Mouse (Mus musculus) neural tube, embryonic 12.5 days (tissue): Measurements from ENCODE around the gene Hsf5. TPM values are rescaled to one million over a fixed set of nuclear protein-coding genes. Genes with fewer than 3 reads are reported as not detected.

Experiments
- ATAC-seq: fragments of 200-750 bp; cut with Nextera tagmentation; 2 replicates; pipeline ENCODE4 v1.8.0; 2017; ENCODE audit warnings: low read depth, mild to moderate bottlenecking, moderate TSS enrichment, moderate library complexity; ENCODE audit not compliant: low FRiP score
- H3K27ac ChIP-seq: fragments of 300-500 bp; sonication (generic); 2 replicates; pipeline ENCODE4 v1.5.1; 2016
- H3K27me3 ChIP-seq: fragments of 300-500 bp; sonication (generic); replicated peaks from 2 replicates; pipeline ENCODE4 v1.6.1; 2016; ENCODE audit warnings: mild to moderate bottlenecking
- H3K36me3 ChIP-seq: fragments of 300-500 bp; sonication (generic); 2 replicates; pipeline ENCODE4 v1.6.1; 2016; ENCODE audit warnings: mild to moderate bottlenecking
- H3K4me1 ChIP-seq: fragments of 300-500 bp; sonication (generic); 2 replicates; pipeline ENCODE4 v1.6.1; 2016
- H3K4me2 ChIP-seq: fragments of 300-500 bp; sonication (generic); replicated peaks from 2 replicates; pipeline ENCODE4 v1.6.1; 2016; ENCODE audit warnings: mild to moderate bottlenecking
- H3K4me3 ChIP-seq: fragments of 300-500 bp; sonication (generic); 2 replicates; pipeline ENCODE4 v1.5.1; 2016
- H3K9ac ChIP-seq: fragments of 300-500 bp; sonication (generic); 2 replicates; pipeline ENCODE4 v1.6.1; 2016; ENCODE audit warnings: mild to moderate bottlenecking
- H3K9me3 ChIP-seq: fragments of 300-500 bp; sonication (generic); 2 replicates; pipeline ENCODE4 v1.6.1; 2016; ENCODE audit warnings: mild to moderate bottlenecking
- WGBS: fragments of 180-500 bp; shearing (Covaris S2); methylation state at CpG from one replicate; pipeline ENCODE4 v1.1.7; 2016; 5-methylcytosine and 5-hydroxymethylcytosine counted together
- polyA plus RNA-seq: library from polyadenylated mRNA; unstranded; fragments of >200 nt; fragmentation: Nextera tagmentation; extraction: Ambion mirVana; gene quantifications from 2 replicates; pipeline ENCODE4 v1.2.1, GENCODE M21; 2016

Gene Hsf5
- polyA plus RNA-seq, 1 experiment from 2014 or later: 0.49 TPM

- Histone ChIP-seq H3K9me3 (peaks cover 6% of the 10 kb centered on the region; the same call in 1 of the 2 replicates), H3K4me2 (no peak overlapping the region), H3K36me3 (peaks cover 79% of the 10 kb centered on the region), H3K27me3 (no peaks in the 10 kb centered on the region), H3K4me3 (no peak overlapping the region), H3K27ac (no peak overlapping the region), H3K4me1 (no peaks in the 10 kb centered on the region), H3K9ac (no peak overlapping the region)
- ATAC-seq: no peak
- WGBS: 94% methylated on average over 5 of the region's 5 CpGs
Observed at GRCm38 (mm10) chr11:87615551-87615950, 1.4 kb upstream of the Hsf5 start.

DNA sequence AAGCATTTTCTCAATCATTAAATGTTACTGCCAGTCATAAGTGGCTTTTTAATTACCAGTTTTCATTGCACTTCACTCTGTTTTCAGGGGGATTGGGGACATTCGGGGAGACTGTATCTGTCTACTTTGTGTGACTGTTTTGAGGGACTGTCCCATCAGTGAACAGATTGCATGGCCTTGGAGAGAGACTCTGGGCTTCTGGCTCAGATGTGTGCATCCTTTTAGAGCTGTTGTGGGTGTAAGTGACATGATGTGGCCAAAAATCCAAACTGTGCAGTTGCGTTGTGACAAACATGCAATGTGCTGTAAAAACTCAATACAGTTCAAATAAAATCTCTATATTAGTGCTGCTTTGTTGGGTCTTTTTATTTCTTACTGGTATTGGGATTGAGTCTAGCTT lies 1.0 kb upstream of the Hsf5 start:
- Histone ChIP-seq H3K4me3 (no peak overlapping the region), H3K9ac (no peak overlapping the region), H3K4me2 (no peak overlapping the region), H3K27me3 (no peaks in the 10 kb centered on the region), H3K27ac (no peak overlapping the region), H3K36me3 (peaks cover 74% of the 10 kb centered on the region), H3K4me1 (no peaks in the 10 kb centered on the region), H3K9me3 (peaks cover 6% of the 10 kb centered on the region; the same call in 1 of the 2 replicates)
- WGBS: 99% methylated on average over 2 of the region's 2 CpGs
- no peak for ATAC-seq

DNA sequence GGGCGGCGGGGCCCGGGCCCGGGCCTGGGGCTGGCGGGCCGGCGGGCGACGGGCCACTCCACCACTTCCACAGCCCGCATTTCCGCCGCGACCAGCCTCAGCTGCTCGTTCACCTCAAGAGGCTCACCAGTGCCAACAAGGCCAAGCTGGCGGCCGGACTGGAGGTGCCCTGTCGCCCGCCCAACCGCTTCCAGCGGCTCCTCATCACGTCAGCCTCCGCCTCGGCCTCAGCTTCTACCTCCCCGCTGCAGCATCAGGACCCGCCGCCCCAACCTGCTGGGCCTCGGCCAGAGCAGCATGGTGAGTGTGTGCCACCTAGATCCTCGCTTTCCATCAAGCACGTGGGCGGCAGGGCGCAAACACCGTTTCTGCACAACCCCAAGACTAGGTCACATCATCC lies 642 bp downstream of the Hsf5 start:
- peaks cover 6% of the 10 kb centered on the region; the same call in 1 of the 2 replicates for H3K9me3 ChIP-seq
- H3K4me1 ChIP-seq: no peaks in the 10 kb centered on the region
- peaks cover 59% of the 10 kb centered on the region for H3K36me3 ChIP-seq
- H3K27ac ChIP-seq: no peak overlapping the region
- H3K4me2 ChIP-seq: no peak overlapping the region
- no peaks in the 10 kb centered on the region for H3K27me3 ChIP-seq
- H3K4me3 ChIP-seq: no peak overlapping the region
- no peak overlapping the region for H3K9ac ChIP-seq
- ATAC-seq: no peak
- 93% methylated on average over 32 of the region's 32 CpGs for WGBS

DNA sequence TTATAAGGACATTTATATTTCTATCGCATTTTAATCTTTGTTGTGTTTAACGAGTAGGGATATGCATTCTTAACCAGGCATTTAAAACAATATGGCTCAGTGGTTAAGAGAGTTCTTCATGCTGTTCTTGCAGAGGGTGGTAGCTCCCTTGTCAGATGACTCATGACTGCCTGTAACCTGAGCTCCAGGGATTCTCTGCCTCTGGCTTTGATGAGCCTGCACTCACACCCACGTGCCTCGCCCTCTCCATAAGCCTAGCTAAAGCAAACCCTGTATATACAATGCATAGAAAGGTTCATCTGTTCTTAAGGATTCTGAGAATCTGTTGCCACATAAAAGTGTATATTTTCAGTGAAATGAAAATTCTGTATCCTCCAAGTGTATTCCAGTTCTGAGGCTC lies 6.2 kb downstream of the Hsf5 start:
- ATAC-seq: no peak
- H3K4me3 ChIP-seq: no peak overlapping the region
- H3K27ac ChIP-seq: no peak overlapping the region
- peaks cover 36% of the 10 kb centered on the region for H3K36me3 ChIP-seq
- H3K4me2 ChIP-seq: no peak overlapping the region
- 82% methylated on average over 4 of the region's 4 CpGs for WGBS
- no peaks in the 10 kb centered on the region for H3K9me3 ChIP-seq
- no peaks in the 10 kb centered on the region for H3K27me3 ChIP-seq
- H3K4me1 ChIP-seq: no peaks in the 10 kb centered on the region
- H3K9ac ChIP-seq: no peak overlapping the region

- no peaks in the 10 kb centered on the region for H3K4me1 ChIP-seq
- no peaks in the 10 kb centered on the region for H3K27me3 ChIP-seq
- H3K4me2 ChIP-seq: no peak overlapping the region
- no peaks in the 10 kb centered on the region for H3K9me3 ChIP-seq
- peaks cover 14% of the 10 kb centered on the region for H3K36me3 ChIP-seq
- 36% methylated on average over 10 of the region's 10 CpGs for WGBS
- H3K27ac ChIP-seq: no peak overlapping the region
- ATAC-seq: no peak
- no peak overlapping the region for H3K9ac ChIP-seq
- no peak overlapping the region for H3K4me3 ChIP-seq
Observed at GRCm38 (mm10) chr11:87629859-87630258, 12.9 kb downstream of the Hsf5 start.

DNA sequence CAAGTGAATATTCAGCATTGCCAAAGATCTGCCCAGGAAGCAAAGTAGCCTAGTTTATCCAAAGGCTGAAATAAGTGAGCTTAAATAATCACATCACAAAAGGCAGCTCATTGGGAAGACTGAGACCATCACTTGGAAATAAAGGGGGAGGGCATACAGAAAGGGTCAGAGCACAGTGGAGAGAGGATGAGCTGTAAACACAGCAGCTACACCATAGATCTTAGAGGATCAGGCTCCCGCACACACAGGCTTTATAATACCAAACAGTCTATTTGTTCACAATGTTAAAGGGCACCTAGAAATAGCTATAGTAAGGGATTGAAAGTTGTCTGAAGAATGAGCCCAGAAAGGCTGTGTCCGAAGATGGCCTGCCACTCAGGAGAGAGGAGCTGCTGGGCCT lies 21.8 kb downstream of the Hsf5 start:
- peak overlapping the region; percentile 69 for H3K9ac ChIP-seq
- peaks cover 5% of the 10 kb centered on the region; the same call in 1 of the 2 replicates for H3K36me3 ChIP-seq
- peak overlapping the region; percentile 78 for H3K4me2 ChIP-seq
- ATAC-seq: no peak
- H3K4me1 ChIP-seq: peaks cover 7% of the 10 kb centered on the region
- no peaks in the 10 kb centered on the region for H3K27me3 ChIP-seq
- peak overlapping the region; percentile 40 for H3K4me3 ChIP-seq
- no peak overlapping the region for H3K27ac ChIP-seq
- WGBS: 15% methylated on average over 2 of the region's 2 CpGs
- no peaks in the 10 kb centered on the region for H3K9me3 ChIP-seq

- Histone ChIP-seq H3K4me3 (peak overlapping the region; percentile 40), H3K4me1 (peaks cover 7% of the 10 kb centered on the region), H3K27me3 (no peaks in the 10 kb centered on the region), H3K9me3 (no peaks in the 10 kb centered on the region), H3K36me3 (peaks cover 5% of the 10 kb centered on the region; the same call in 1 of the 2 replicates), H3K4me2 (peak overlapping the region; percentile 78), H3K9ac (peak overlapping the region; percentile 69), H3K27ac (no peak overlapping the region)
- under 1% methylated on average over 29 of the region's 29 CpGs for WGBS
- ATAC-seq: no peak
Observed at GRCm38 (mm10) chr11:87639206-87639605, 22.2 kb downstream of the Hsf5 start.

- Histone ChIP-seq H3K9me3 (no peaks in the 10 kb centered on the region), H3K36me3 (no peaks in the 10 kb centered on the region; the same call in 1 of the 2 replicates), H3K4me2 (no peak overlapping the region), H3K9ac (no peak overlapping the region), H3K4me1 (peaks cover 7% of the 10 kb centered on the region), H3K4me3 (no peak overlapping the region), H3K27ac (no peak overlapping the region), H3K27me3 (no peaks in the 10 kb centered on the region)
- ATAC-seq: no peak
Observed at GRCm38 (mm10) chr11:87642865-87643264, 25.9 kb downstream of the Hsf5 start.

- H3K4me1 ChIP-seq: no peaks in the 10 kb centered on the region
- ATAC-seq: no peak
Observed at GRCm38 (mm10) chr11:87654693-87655092, 37.7 kb downstream of the Hsf5 start.

DNA sequence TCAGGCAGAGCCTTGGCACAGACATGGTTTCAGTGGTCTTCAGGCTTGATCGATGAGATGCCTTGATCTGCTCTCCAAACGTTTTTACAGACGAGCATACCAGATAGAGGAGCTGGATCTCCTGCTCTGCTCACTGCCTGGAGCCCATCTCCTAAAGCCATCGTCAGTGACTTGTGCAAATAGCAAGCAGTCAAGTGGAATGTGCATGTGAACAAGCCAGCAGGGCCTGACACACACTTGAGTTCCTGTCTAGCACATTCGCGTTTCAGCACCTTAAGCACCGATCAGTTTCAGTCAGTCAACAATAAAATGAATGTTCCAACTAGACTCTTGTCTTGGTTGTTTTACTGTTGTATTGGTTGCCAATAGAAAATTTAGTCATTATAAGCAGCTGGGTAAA lies 42.3 kb downstream of the Hsf5 start:
- Histone ChIP-seq H3K9me3 (no peaks in the 10 kb centered on the region), H3K27me3 (peaks cover 14% of the 10 kb centered on the region; the same call in 1 of the 2 replicates), H3K9ac (no peak overlapping the region), H3K4me3 (no peak overlapping the region), H3K4me2 (no peak overlapping the region), H3K27ac (no peak overlapping the region), H3K36me3 (no peaks in the 10 kb centered on the region), H3K4me1 (no peaks in the 10 kb centered on the region; the same call in 1 of the 2 replicates)
- WGBS: 74% methylated on average over 7 of the region's 7 CpGs
- no peak for ATAC-seq

More at GRCm38 (mm10) chr11:87654693-87655092, 37.7 kb downstream of the Hsf5 start:
- Histone ChIP-seq H3K27me3 (no peaks in the 10 kb centered on the region), H3K9ac (no peak overlapping the region), H3K4me3 (no peak overlapping the region), H3K27ac (no peak overlapping the region), H3K4me2 (no peak overlapping the region), H3K9me3 (no peaks in the 10 kb centered on the region), H3K36me3 (no peaks in the 10 kb centered on the region)
- WGBS: 83% methylated on average over 5 of the region's 5 CpGs

DNA sequence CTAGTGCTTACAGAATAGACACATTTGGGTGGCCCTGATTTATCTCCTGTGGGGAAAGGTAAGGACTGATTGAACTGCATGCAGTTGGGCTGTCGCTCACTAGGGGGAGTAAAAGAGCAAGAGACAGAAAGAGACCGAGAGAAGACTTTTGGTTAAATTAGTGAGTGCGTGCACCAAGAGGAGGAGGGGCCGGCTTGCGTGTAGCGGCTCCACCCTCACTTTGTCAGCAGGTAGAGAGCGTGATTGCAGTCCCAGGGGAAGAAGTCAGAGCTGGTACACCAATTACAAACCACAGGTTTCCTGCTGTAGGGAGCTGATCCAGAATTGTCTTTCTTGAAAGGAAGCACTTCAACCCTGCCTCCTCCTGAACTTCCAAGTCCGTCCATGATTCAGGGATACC lies 45.4 kb downstream of the Hsf5 start, which contains the start of gene Rnf43:
Gene Rnf43, plus strand, starts transcription at position 316 of the 400 bp plus-strand sequence.
- Histone ChIP-seq H3K4me3 (0 out of 2 replicates have a peak within 1 kb of the TSS, but pooled peaks have one; percentile 1), H3K9ac (no peak within 1 kb of the TSS), H3K4me2 (peak within 1 kb of the TSS; percentile 47), H3K36me3 (no peaks in the 10 kb centered on the region), H3K9me3 (no peaks in the 10 kb centered on the region), H3K27ac (no peak within 1 kb of the TSS), H3K27me3 (peaks cover 17% of the 10 kb centered on the region; the same call in 1 of the 2 replicates), H3K4me1 (no peaks in the 10 kb centered on the region; the same call in 1 of the 2 replicates)
- under 1% methylated on average over 8 of the region's 8 CpGs for WGBS
- ATAC-seq: 0 out of 2 replicates have a peak, but pooled peaks have one; percentile 58

DNA sequence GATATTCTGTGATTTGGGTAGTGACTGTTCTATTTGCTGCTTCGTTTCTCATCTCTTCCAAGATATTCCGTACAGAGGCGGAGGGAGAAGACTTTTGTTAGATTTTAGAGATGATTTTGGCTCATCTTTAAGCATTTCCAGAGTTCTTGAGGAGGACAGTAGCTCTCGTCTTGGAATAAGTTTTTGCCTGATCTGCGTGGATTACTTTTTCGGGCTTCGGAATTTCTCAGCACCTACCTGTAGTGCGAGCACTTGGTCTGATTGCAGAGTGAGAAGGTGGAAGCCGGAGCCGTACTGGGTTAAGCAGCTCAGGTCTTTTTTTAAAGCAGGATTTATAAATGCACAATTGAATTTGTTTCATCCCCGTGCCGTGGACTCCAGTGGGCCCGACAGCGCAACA lies 45.9 kb downstream of the Hsf5 start:
- 13% methylated on average over 14 of the region's 14 CpGs for WGBS
- Histone ChIP-seq H3K36me3 (no peaks in the 10 kb centered on the region), H3K4me1 (no peaks in the 10 kb centered on the region; the same call in 1 of the 2 replicates), H3K27ac (no peak overlapping the region), H3K9me3 (no peaks in the 10 kb centered on the region), H3K9ac (no peak overlapping the region), H3K4me2 (peak overlapping the region; percentile 47), H3K27me3 (peaks cover 17% of the 10 kb centered on the region; the same call in 1 of the 2 replicates), H3K4me3 (0 out of 2 replicates have a peak overlapping the region, but pooled peaks have one; percentile 1)
- ATAC-seq: no peak

DNA sequence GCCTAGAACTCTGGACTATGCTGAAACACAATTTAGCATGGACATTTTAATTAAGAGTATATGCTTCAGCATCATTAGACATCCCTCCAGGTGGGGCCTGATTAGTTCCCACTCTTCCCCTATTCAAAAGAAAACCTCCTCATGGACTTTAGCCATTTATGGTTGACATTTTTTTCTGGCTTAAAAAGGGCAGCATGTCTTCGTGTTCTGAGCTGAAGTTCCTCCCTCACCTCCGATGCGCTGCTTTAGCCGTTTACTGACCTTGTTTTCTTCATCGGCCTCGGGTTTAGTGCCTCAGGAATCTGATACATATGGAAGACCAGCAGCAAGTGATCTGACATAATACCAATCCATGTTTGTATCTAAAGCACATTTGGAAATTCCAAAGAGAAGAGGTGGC lies 47.0 kb downstream of the Hsf5 start:
- Histone ChIP-seq H3K9ac (no peak overlapping the region), H3K4me2 (no peak overlapping the region), H3K4me1 (no peaks in the 10 kb centered on the region; the same call in 1 of the 2 replicates), H3K27ac (no peak overlapping the region), H3K4me3 (no peak overlapping the region), H3K27me3 (peaks cover 17% of the 10 kb centered on the region; the same call in 1 of the 2 replicates), H3K9me3 (no peaks in the 10 kb centered on the region), H3K36me3 (no peaks in the 10 kb centered on the region)
- no peak for ATAC-seq
- 80% methylated on average over 6 of the region's 6 CpGs for WGBS
